Mouse (Mus musculus) G1E (cell line): ENCODE measurements around the gene Rap1gap. TPM values are rescaled to one million over a fixed set of nuclear protein-coding genes. Genes with fewer than 3 reads are reported as not detected.

Experiments used
- ATAC-seq: 2 replicates; pipeline ENCODE4 v1.8.0; 2016; ENCODE audit warnings: mild to moderate bottlenecking; ENCODE audit not compliant: insufficient number of reproducible peaks, poor library complexity, low FRiP score, severe bottlenecking; ENCODE audit errors: extremely low read depth
- DNase-seq: peaks from one replicate; pipeline ENCODE4 v3.0.0; 2012; ENCODE audit warnings: low spot score
- H3K27me3 ChIP-seq: 2 replicates; pipeline ENCODE4 v1.6.1; 2012; ENCODE audit warnings: mild to moderate bottlenecking, low read length, inconsistent platforms; ENCODE audit not compliant: insufficient read depth
- H3K36me3 ChIP-seq: replicated peaks from 2 replicates; pipeline ENCODE3; 2012; ENCODE audit warnings: mild to moderate bottlenecking, inconsistent platforms
- H3K4me1 ChIP-seq: 2 replicates; pipeline ENCODE4 v1.6.1; 2012; ENCODE audit warnings: low read depth, low read length, inconsistent platforms, mixed read lengths; ENCODE audit not compliant: insufficient read depth
- H3K4me3 ChIP-seq: 2 replicates; pipeline ENCODE4 v1.5.1; 2012; ENCODE audit warnings: low read depth, mild to moderate bottlenecking, inconsistent platforms, low read length, moderate library complexity, mixed read lengths
- H3K9me3 ChIP-seq: replicated peaks from 2 replicates; pipeline ENCODE4 v1.6.1; 2012; ENCODE audit warnings: inconsistent platforms
- CTCF ChIP-seq: IDR thresholded peaks from 2 replicates; pipeline ENCODE4 v1.5.1; 2012; ENCODE audit warnings: low read depth, low read length, inconsistent platforms, mixed read lengths
- GATA1 ChIP-seq: IDR thresholded peaks from 2 replicates; pipeline ENCODE4 v1.6.1; 2012; ENCODE audit warnings: borderline replicate concordance, low read length, inconsistent platforms, mixed read lengths
- GATA2 ChIP-seq: IDR thresholded peaks from 2 replicates; pipeline ENCODE4 v1.6.1; 2012; ENCODE audit warnings: low read depth, low read length, inconsistent platforms, borderline replicate concordance
- POLR2AphosphoS5 ChIP-seq: IDR thresholded peaks from 2 replicates; pipeline ENCODE4 v1.6.1; 2012; ENCODE audit warnings: low read depth, low read length, inconsistent platforms; ENCODE audit not compliant: insufficient replicate concordance
- TAL1 ChIP-seq: conservative IDR thresholded peaks from 2 replicates; pipeline ENCODE4 v1.6.1; 2012; ENCODE audit warnings: low read depth, low read length, inconsistent platforms, mixed read lengths
- polyA plus RNA-seq: library from polyadenylated mRNA; stranded (reverse); fragments of >175 nt; gene quantifications from 2 replicates; pipeline ENCODE4 v1.2.3, GENCODE M21; 2012
- total RNA-seq, 2 experiments: library from RNA; stranded (forward) in 1 of 2; stranded (reverse) in 1 of 2; fragments of 200-1000 nt in 1 of 2; fragments of >200 nt in 1 of 2; fragmentation: Nextera tagmentation in 1 of 2; gene quantifications; 2 replicates each; pipeline ENCODE4 v1.2.3; 2014 to 2017

Rap1gap gene
- total and polyA plus RNA-seq, 3 experiments: not detected

DNA sequence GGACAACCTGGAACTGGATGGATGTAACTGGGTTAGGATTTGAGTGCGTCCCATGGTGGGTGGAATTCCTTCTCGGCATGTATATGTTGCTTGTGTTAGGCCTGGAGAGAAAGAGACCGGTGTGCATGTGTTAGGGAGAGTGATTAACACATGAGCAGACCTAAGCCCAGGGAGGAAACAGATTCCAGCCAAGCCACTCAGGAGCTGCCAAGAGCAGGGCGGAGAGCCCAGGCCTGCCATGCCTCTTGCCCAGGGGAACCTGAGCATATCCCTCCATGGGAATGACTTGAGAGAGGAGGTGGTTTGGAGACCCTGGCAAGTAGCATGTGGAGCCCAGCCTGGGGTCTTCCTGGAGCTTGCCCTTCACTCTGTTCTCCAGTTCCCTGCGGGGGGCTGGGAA lies 13.4 kb downstream of the Rap1gap start:
- H3K9me3 ChIP-seq: no peaks in the 10 kb centered on the region
- no peak overlapping the region for H3K4me3 ChIP-seq
- TF ChIP-seq GATA1 (no peak), GATA2 (no peak), CTCF (no peak), POLR2AphosphoS5 (no peak), TAL1 (no peak)
- H3K4me1 ChIP-seq: no peaks in the 10 kb centered on the region
- DNase-seq (no peak), ATAC-seq (no peak)
- H3K36me3 ChIP-seq: no peaks in the 10 kb centered on the region
- no peaks in the 10 kb centered on the region for H3K27me3 ChIP-seq

DNA sequence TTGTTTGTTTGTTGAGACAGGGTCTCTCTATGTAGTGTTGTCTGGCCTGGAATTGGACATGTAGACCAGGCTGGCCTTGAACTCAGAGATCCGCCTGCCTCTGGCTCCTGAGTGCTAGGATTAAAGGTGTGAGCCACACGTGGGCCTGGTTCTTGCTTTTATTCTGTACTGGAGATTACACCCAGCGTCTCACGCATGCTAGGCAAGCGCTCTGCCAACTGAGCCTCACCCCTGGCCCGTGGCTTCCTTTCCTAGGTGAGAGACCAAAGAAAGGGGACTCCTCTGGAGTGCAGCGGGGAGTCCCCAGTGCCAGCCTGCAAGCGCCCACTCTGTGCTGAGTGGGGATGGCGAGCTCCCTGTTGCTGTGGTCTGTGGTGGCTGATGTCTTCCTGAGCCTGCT lies 14.0 kb downstream of the Rap1gap start:
- no peaks in the 10 kb centered on the region for H3K9me3 ChIP-seq
- no peak overlapping the region for H3K4me3 ChIP-seq
- no peaks in the 10 kb centered on the region for H3K27me3 ChIP-seq
- H3K4me1 ChIP-seq: no peaks in the 10 kb centered on the region
- H3K36me3 ChIP-seq: no peaks in the 10 kb centered on the region
- ATAC-seq (no peak), DNase-seq (no peak)
- TF ChIP-seq POLR2AphosphoS5 (no peak), TAL1 (no peak), GATA2 (no peak), CTCF (no peak), GATA1 (no peak)

DNA sequence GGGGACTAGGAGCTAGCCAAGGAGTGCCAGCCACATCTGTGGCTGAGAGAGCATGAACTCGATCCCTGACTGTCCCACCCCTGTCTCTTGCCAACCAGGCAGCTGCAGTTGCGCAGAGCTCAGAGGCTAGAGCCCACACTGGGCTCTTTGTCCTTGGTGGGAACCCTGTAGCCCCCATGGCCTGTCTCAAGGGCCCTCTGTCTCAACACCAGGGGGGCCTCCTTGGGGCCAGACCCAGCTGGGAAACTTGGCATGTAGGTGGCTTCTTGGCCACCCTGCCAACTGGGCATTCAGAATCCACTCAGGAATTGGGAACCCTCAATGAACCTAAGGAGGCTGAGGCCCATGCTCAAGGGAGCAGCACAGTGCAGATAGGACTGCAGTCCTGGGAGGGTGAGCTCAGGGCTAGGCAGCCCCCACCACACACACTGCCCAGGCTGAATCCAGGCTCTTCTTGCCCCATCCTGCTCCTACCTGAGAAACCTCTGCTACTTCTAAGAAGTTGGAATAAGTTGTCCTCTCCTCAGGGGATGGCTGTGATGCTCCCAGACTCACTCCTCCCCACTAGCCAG lies 15.5 kb downstream of the Rap1gap start:
- no peak overlapping the region for H3K4me3 ChIP-seq
- no peaks in the 10 kb centered on the region for H3K4me1 ChIP-seq
- H3K9me3 ChIP-seq: no peaks in the 10 kb centered on the region
- ATAC-seq (no peak), DNase-seq (no peak)
- TF ChIP-seq CTCF: no peak
- no peak for TF ChIP-seq GATA2
- no peak for TF ChIP-seq TAL1
- no peak for TF ChIP-seq GATA1
- TF ChIP-seq POLR2AphosphoS5: no peak
- no peaks in the 10 kb centered on the region for H3K27me3 ChIP-seq
- H3K36me3 ChIP-seq: no peaks in the 10 kb centered on the region

DNA sequence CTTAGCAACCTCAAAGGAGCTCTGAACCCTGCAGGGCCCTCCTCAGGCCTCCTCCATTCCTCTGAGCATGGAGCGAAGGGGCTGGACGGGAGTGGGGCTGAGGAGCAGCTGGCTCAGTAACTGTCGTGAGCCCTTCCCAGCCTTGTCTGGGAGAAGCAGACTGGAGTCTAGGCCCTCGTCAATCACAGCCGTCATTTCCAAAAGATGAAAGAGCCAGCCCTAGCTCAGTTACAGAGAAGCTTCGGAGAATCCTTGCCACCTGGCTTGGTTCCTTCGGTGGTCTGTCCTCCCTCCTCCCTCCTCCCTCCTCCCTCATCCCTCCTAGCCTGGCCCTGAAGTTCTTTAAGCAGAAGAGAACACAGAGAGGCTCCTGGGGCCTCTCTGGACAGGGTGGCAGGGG lies 16.2 kb downstream of the Rap1gap start:
- Histone ChIP-seq H3K27me3 (no peaks in the 10 kb centered on the region), H3K9me3 (no peaks in the 10 kb centered on the region), H3K4me1 (no peaks in the 10 kb centered on the region), H3K4me3 (no peak overlapping the region), H3K36me3 (no peaks in the 10 kb centered on the region)
- TF ChIP-seq CTCF (no peak), GATA2 (no peak), GATA1 (no peak), POLR2AphosphoS5 (no peak), TAL1 (no peak)
- no peak for DNase-seq
- ATAC-seq: no peak

DNA sequence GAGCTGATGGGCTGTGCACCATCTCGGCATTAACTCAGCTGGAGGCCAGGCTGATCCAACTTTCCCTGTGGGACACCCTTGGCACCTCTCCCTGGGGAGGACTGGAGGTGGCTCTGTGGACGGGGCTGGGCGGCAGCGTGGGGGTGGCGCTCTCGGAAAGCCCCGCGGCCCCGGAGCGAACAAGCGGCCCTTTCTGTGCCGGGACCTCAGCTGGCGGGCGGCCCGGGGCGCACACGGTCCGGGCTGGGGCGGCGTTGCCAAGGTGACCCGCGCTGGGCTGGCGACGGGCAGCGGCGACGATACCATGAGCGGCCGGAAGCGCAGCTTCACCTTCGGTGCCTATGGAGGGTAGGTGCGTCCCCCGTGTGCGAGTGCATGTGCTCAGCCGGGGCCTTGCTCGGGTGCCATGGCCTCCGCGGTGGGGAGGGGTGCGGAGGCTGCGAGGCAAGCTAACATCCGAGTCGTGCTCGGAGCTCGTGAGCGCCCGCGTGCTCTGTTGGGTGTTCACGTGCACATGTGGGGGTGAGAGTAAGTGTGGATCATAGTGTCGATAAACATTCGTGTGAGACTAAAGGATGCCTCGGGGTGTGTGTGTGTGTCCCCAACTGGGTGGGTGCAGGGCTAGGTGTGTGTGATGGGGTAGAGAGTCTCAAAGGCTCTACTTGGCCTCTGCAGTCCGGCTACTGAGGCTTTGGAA lies 17.0 kb downstream of the Rap1gap start:
- TF ChIP-seq TAL1 (no peak), GATA2 (no peak), CTCF (no peak), GATA1 (no peak), POLR2AphosphoS5 (no peak)
- no peaks in the 10 kb centered on the region for H3K9me3 ChIP-seq
- H3K4me3 ChIP-seq: no peak overlapping the region
- no peak for DNase-seq
- no peaks in the 10 kb centered on the region; the same call in 1 of the 2 replicates for H3K4me1 ChIP-seq
- no peaks in the 10 kb centered on the region for H3K27me3 ChIP-seq
- ATAC-seq: no peak
- H3K36me3 ChIP-seq: no peaks in the 10 kb centered on the region

DNA sequence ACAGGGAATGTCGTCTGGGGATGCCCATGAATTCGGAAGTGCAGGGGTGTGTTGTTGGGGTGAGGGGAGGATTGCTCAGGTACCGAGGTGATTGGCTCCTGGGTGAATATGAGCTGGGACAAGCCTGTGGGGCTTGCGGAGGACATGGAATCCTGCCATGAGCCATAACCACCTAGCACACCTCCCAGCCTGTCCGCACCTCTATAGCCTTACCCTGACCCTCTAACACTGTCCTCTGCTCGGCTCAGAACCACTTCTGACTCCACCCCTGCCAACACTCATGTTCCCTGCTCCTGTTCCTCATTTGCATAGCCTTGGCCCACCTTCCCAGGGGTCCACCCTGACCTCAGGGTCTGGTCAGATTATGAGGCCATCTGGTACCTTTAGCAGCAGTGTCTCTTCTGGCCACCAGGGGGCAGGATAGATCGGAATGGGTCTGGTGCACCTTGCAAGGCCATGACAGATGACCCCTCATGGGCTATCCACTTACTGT lies 18.5 kb downstream of the Rap1gap start:
- Histone ChIP-seq H3K27me3 (no peaks in the 10 kb centered on the region), H3K36me3 (no peaks in the 10 kb centered on the region)

More for the DNA sequence above, 18.5 kb downstream of the Rap1gap start:
- ATAC-seq: no peak
- Histone ChIP-seq H3K4me1 (no peaks in the 10 kb centered on the region; the same call in 1 of the 2 replicates), H3K9me3 (no peaks in the 10 kb centered on the region), H3K4me3 (no peak overlapping the region)
- TF ChIP-seq POLR2AphosphoS5 (no peak), TAL1 (no peak), CTCF (peak; percentile 91)
- peak; percentile 33 for DNase-seq
